Mouse (Mus musculus) B cell, adult (primary cell): Measurements from ENCODE around the gene Gskip. TPM values are rescaled to one million over a fixed set of nuclear protein-coding genes. Genes with fewer than 3 reads are reported as not detected.

Experiments
- total RNA-seq: library from RNA; stranded (reverse); gene quantifications from 4 replicates; pipeline ENCODE4 v1.2.4, GENCODE M21; 2023; ENCODE audit not compliant: inconsistent age

The Gskip gene
- 10.3 to 16.0 TPM (median 11.3 TPM) in 4 replicates for total RNA-seq

DNA sequence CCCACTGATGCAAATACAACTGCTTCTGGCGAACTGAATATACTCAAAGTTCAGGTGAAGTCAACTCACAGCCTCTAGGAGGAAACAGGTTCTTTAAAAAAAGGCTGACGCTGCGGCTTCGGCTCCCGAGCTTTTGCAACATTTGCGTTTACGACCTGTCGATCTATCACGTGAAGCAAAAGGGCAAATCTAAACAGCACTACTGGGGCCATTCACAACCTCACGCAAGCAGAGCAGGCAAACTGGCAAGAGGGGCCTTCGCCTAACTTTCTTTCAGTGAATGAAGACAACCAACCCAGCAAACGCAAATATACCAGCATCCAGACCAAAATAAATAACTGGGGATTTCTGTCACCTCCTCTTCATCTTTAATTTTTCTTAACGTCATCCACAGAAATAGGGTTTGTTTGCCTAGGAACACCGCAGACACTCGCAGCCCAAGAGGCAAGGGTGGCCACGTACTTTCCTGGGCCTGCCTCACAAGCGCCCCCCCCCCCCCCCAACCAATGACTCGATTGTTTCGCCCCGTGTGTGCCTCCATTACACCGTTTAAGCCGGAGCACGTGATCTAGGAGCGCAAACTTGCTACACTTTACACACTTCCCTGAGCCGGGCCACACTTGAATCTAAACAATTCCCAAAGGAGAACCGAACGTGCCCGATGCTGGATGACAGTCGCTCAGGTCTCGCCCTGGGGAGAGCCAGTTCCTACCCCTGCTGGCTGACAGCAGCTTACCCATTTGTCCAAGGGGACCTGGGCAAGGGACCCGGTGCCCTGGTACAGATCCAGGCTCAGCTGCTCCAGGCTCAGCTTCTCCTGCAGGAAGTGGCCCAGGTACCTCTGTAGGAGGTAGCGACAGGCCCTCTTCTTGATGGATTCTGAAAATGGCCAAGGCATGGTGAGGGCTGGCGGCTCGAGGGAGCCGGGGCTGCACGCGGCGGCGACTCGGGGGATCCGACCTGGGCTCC, at the start of gene Gskip:
Gskip (plus strand) TSS at position 897 of the 969 bp plus-strand sequence.

DNA sequence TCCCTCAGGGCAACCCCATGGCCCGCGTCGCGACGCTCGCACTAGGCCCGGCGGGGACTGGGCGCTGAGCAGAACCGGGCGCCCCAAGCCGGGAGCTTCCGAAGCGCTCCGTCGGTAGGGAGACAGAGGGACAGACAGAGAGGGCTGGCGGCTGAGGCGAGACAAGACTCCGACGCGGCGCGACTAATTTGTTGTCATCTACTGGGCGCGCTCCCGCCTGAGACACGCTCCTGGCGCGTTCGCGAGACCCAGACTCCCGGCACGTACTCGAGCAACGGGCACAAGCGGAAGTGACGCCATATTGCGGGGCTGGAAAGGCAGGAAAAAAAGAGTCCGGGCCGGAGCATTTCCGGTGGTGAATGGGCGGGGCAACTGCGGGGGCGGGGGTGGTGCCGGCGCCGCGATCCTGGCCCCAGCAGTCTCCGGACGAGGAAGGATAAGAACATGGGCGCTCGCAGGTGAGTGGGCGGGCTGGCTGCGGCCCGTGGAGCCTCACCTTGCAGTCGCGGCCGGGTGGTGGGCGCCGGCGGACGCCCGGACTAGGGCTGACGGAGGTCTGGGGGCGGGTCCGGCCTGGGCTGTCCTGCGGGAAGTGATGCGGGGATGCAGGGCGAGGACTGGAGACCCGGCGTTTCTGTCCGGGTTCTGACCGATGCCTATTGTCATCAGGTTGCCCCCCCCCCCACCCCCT, 517 bp downstream of the Gskip start, which contains the start of gene Atg2b:
Atg2b (minus strand) TSS at position 211 of the 691 bp plus-strand sequence.

DNA sequence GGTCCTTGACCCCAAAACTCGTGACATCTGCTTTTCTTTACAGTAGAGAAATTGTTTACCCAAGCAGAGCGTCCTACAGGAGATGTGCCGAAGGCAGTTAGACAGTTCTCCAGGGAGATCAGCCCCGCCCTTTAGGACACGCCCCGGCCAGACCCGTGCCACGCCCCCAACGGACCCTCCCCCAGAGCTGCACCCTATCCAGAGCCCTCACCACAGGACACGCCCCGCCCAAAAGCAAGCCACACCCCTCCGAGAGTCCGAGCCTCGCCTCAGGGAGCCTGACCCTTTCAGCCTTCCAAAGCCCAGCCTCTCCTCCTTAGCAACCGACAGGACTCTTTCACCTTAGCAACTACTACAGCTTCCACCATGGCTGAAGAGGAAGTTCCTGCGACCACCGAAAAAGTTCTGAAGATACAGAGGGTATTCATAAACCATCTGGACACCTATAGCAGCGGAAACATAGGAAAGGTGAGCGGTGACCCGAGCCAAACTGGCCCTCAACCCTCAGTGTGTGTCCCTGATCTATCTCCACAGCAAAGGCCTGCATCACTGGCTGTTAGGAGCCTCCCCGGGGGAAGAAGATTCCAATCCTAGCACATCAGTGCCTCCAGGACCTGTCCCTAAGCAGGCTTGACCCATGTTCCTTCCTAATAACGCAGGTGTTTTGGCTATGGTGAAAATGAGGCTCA, 21.3 kb downstream of the Gskip start, which contains the start of gene Ak7:
Ak7 (plus strand) TSS at position 178 of the 689 bp plus-strand sequence.

Other genes starting within 250 kb of the Gskip start
- gene D430019H16Rik, start 231.0 kb upstream of the Gskip start, total RNA-seq: not detected in 4 replicates
- gene Bdkrb2, start 121.6 kb upstream of the Gskip start, total RNA-seq: not detected in 4 replicates
- gene Bdkrb1, start 81.7 kb upstream of the Gskip start, total RNA-seq: 0.54 TPM in 1 of 4 replicates, not detected in the others
- gene Atg2b, start 382 bp downstream of the Gskip start, total RNA-seq: 37.6 to 41.8 TPM (median 39.6 TPM) in 4 replicates
- gene Ak7, start 21.1 kb downstream of the Gskip start, total RNA-seq: 0.22 TPM in 2 of 4 replicates, not detected in the others
- 182 to 195 TPM (median 186 TPM) in 4 replicates for gene Papola, start 99.9 kb downstream of the Gskip start, total RNA-seq